Mouse (Mus musculus) ES-E14 (cell line): ENCODE results near the gene Pacsin2. TPM values are rescaled to one million over a fixed set of nuclear protein-coding genes. Genes with fewer than 3 reads are reported as not detected.

Experiments used
- DNase-seq: peaks from one replicate; pipeline ENCODE4 v3.0.0-alpha.2; 2013; ENCODE audit warnings: low read depth, low spot score
- H3K27ac ChIP-seq: 2 replicates; pipeline ENCODE4 v1.5.1; 2012; ENCODE audit warnings: low read depth, mild to moderate bottlenecking, low read length, moderate library complexity, mixed read lengths; ENCODE audit not compliant: poor library complexity, insufficient read depth, severe bottlenecking
- H3K36me3 ChIP-seq: 2 replicates; pipeline ENCODE4 v1.6.1; 2012; ENCODE audit warnings: mild to moderate bottlenecking, low read length, moderate library complexity, mixed read lengths; ENCODE audit not compliant: control insufficient read depth, poor library complexity, insufficient read depth, severe bottlenecking
- H3K4me1 ChIP-seq, 2 experiments: fragments of 150-350 bp in 1 of 2; sonication (generic) in 1 of 2; 2 replicates each; pipeline ENCODE4 v1.6.1; 2012; ENCODE audit warnings: low read length in 2 of 2, mild to moderate bottlenecking in 1 of 2, mixed read lengths in 1 of 2; ENCODE audit not compliant: control insufficient read depth in 2 of 2, insufficient read depth in 2 of 2, poor library complexity in 1 of 2
- H3K4me3 ChIP-seq, 2 experiments: fragments of 150-350 bp in 1 of 2; sonication (generic) in 1 of 2; 2 replicates each; pipeline ENCODE4 v1.5.1; 2012; ENCODE audit warnings: low read length in 2 of 2, low read depth in 1 of 2, mild to moderate bottlenecking in 1 of 2, mixed read lengths in 1 of 2; ENCODE audit not compliant: insufficient read depth in 1 of 2, poor library complexity in 1 of 2, severe bottlenecking in 1 of 2
- H3K9ac ChIP-seq: 2 replicates; pipeline ENCODE4 v1.6.1; 2012; ENCODE audit warnings: low read depth, mild to moderate bottlenecking, low read length, mixed read lengths; ENCODE audit not compliant: poor library complexity, insufficient read depth, severe bottlenecking
- H3K9me3 ChIP-seq: fragments of 150-350 bp; sonication (generic); 2 replicates; pipeline ENCODE4 v1.6.1; 2012; ENCODE audit warnings: low read depth, mild to moderate bottlenecking, low read length; ENCODE audit not compliant: control insufficient read depth, insufficient read depth
- CHD2 ChIP-seq: IDR thresholded peaks from 2 replicates; pipeline ENCODE4 v1.6.1; 2014; ENCODE audit warnings: mild to moderate bottlenecking, low read depth, low read length, inconsistent platforms
- HCFC1 ChIP-seq: IDR thresholded peaks from 2 replicates; pipeline ENCODE4 v1.6.1; 2012; ENCODE audit warnings: low read length, inconsistent platforms, borderline replicate concordance; ENCODE audit not compliant: insufficient read depth
- MAFK ChIP-seq: IDR thresholded peaks from 2 replicates; pipeline ENCODE4 v1.6.1; 2014; ENCODE audit warnings: mild to moderate bottlenecking, low read depth, low read length, inconsistent platforms; ENCODE audit not compliant: insufficient read depth
- ZC3H11A ChIP-seq: IDR thresholded peaks from 2 replicates; pipeline ENCODE4 v1.6.1; 2012; ENCODE audit warnings: low read depth, mild to moderate bottlenecking, inconsistent platforms, low read length, borderline replicate concordance
- ZNF384 ChIP-seq: IDR thresholded peaks from 2 replicates; pipeline ENCODE4 v1.6.1; 2012; ENCODE audit warnings: low read depth, low read length, inconsistent platforms
- in situ Hi-C, 2 experiments: fragments of 600-800 bp; cut with MboI; formaldehyde crosslinking; loops; one replicate each; pipeline ENCODE4 v1.15.1; 2025; ENCODE audit warnings: low sequenced_read_pairs in 2 of 2, inconsistent platforms in 1 of 2; ENCODE audit not compliant: unreplicated experiment in 2 of 2
- total RNA-seq: library from RNA; depleted of rRNA; stranded (reverse); fragments of 300-350 nt; gene quantifications from 2 replicates; pipeline ENCODE4 v1.2.3, GENCODE M21; 2012

The Pacsin2 gene
- total RNA-seq, 1 experiment = 67.7 TPM

DNA sequence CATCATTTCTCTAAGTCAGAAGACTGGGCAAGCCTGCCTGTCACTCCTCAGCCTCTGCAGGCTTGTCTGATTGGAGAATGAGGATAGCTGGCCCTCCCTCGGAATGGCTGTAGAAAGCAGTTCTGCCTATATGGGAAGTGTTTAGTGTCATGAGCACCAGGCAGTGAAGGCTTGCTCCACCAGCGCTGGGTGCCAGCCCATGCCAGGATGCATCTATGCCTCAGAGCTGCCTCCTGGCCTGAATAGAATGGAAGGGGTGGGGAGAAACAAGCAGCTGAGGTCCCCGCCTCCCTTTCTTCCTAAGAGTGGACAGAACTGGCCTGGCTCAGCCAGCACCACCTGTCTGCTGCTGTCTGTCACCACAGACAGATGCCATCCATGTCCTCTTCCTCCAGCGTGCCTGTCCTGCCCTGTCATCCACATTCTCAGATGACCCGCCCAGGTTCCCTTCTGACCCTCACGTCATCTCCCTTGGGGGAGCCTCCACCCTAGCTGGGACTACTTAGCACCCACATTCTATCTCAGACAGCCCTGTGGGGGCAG, 4.9 kb upstream of the Pacsin2 start:
- in situ Hi-C loops = no loop called here
- H3K36me3 ChIP-seq = no peaks in the 10 kb centered on the region
- DNase-seq = no peak
- H3K9me3 ChIP-seq = no peaks in the 10 kb centered on the region
- no peak overlapping the region for H3K4me3 ChIP-seq
- TF ChIP-seq ZNF384 (no peak), HCFC1 (no peak), MAFK (no peak), CHD2 (no peak), ZC3H11A (no peak)
- H3K9ac ChIP-seq = no peak overlapping the region
- H3K27ac ChIP-seq = no peak overlapping the region
- H3K4me1 ChIP-seq = peaks cover 3 to 11% of the 10 kb centered on the region in 2 experiments; a peak in 3 of 4 replicates

GRCm38 (mm10) chr15:83467232-83467966, 3.0 kb upstream of the Pacsin2 start:
- Histone ChIP-seq H3K4me1 (peaks cover 3% of the 10 kb centered on the region in 2 experiments; a peak in 1 of 4 replicates), H3K4me3 (no peak overlapping the region), H3K9ac (no peak overlapping the region), H3K9me3 (no peaks in the 10 kb centered on the region), H3K36me3 (no peaks in the 10 kb centered on the region; the same call in 1 of the 2 replicates), H3K27ac (no peak overlapping the region)
- in situ Hi-C loops = no loop called here
- no peak for TF ChIP-seq CHD2
- TF ChIP-seq ZNF384 = no peak
- TF ChIP-seq HCFC1 = no peak
- no peak for DNase-seq

GRCm38 (mm10) chr15:83466331-83466730, 1.9 kb upstream of the Pacsin2 start:
- in situ Hi-C loops = no loop called here
- Histone ChIP-seq H3K4me3 (no peak overlapping the region), H3K27ac (no peak overlapping the region), H3K9me3 (no peaks in the 10 kb centered on the region), H3K9ac (no peak overlapping the region), H3K36me3 (no peaks in the 10 kb centered on the region; the same call in 1 of the 2 replicates), H3K4me1 (peaks cover 3% of the 10 kb centered on the region in 2 experiments; a peak in 1 of 4 replicates)
- no peak for DNase-seq
- TF ChIP-seq HCFC1 (no peak), ZC3H11A (no peak), CHD2 (no peak), MAFK (no peak), ZNF384 (no peak)

DNA sequence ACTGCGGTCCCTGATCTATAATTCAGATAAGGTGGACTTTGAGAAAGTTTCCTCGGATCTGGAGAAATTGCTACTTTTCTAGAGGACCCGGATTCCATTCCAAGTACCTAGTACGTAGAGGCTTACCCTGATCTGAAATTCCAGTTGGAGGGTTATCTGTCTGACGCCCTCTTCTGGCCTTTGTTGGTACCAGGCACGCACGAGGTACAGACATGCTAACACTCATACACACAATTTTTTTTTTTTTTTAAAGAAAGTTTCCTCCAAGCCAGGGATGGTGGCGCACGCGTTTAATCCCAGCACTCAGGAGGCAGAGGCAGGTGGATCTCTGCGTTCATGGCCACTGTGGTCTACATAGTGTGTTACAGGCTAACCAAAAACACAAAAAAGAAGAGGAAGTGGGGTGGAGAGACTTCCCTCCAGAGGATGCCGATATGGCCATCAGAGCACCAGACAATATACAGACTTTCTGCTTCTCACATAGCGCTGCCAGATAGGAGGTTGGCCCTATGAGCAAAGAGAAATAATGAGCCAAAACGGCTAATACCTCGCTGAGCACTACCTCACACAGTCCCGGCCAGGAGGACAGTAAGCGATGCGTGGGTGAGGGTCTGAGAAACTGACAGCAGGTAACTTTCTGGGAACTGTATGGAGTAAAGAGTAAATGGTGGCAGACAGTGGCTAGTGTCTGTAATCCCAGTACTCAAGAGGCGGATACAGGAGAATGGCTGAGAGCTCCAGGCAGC, 672 bp upstream of the Pacsin2 start:
- Histone ChIP-seq H3K27ac (peak overlapping the region; percentile 14; the same call in 1 of the 2 replicates), H3K9me3 (no peaks in the 10 kb centered on the region), H3K4me1 (peaks cover 3% of the 10 kb centered on the region in 2 experiments; a peak in 1 of 4 replicates), H3K9ac (no peak overlapping the region), H3K36me3 (no peaks in the 10 kb centered on the region; the same call in 1 of the 2 replicates), H3K4me3 (peak overlapping the region; percentile 32 to 59; a peak in 3 of 4 replicates)
- peak; percentile 72 for DNase-seq
- TF ChIP-seq ZNF384 = peak; percentile 94
- TF ChIP-seq ZC3H11A = no peak; the same call in 1 of the 2 replicates
- in situ Hi-C loops = no loop called here
